Mouse (Mus musculus): Measurements from ENCODE around the gene Cacng7.
"Not testable (repeated sequence)": the region's sequence is repeated elsewhere in the genome, so short reads cannot be mapped to it uniquely, and the experiment has no call there.

Gene Cacng7

GRCm38 (mm10) chr7:3389444-3390412, 57.0 kb downstream of the Cacng7 start:
- DNase-seq (ENCODE audit: low read depth, low spot score) = peak; percentile 82

- peak; percentile 72 for DNase-seq (ENCODE audit: low read depth, low spot score)
These were observed 57.8 kb downstream of the Cacng7 start, which contains the start of gene Cacng8 for GRCm38 (mm10) chr7:3390413-3391080. Cacng8 (plus strand) TSS chr7:3390683.

GRCm38 (mm10) chr7:3391081-3391451, 58.3 kb downstream of the Cacng7 start:
- DNase-seq (ENCODE audit: low read depth, low spot score) = no peak

GRCm38 (mm10) chr7:3391809-3392208, 59.1 kb downstream of the Cacng7 start:
- peak; percentile 64 for DNase-seq (ENCODE audit: low read depth, low spot score)

GRCm38 (mm10) chr7:3397355-3397754, 64.6 kb downstream of the Cacng7 start:
- peak; percentile 65 for DNase-seq (ENCODE audit: low read depth, low spot score)

- peak; percentile 55 for DNase-seq (ENCODE audit: low read depth, low spot score)
These were observed 65.0 kb downstream of the Cacng7 start for GRCm38 (mm10) chr7:3397797-3398196.

- DNase-seq (ENCODE audit: low read depth, low spot score) = not testable (repeated sequence)
These were observed 65.6 kb downstream of the Cacng7 start for GRCm38 (mm10) chr7:3398363-3398762.

- DNase-seq (ENCODE audit: low read depth, low spot score) = no peak
These were observed 67.2 kb downstream of the Cacng7 start for GRCm38 (mm10) chr7:3399937-3400336.

GRCm38 (mm10) chr7:3409729-3410520, 77.2 kb downstream of the Cacng7 start:
- DNase-seq (ENCODE audit: low read depth, low spot score) = no peak

GRCm38 (mm10) chr7:3411160-3411941, 78.6 kb downstream of the Cacng7 start:
- DNase-seq (ENCODE audit: low read depth, low spot score) = peak; percentile 92

GRCm38 (mm10) chr7:3412036-3412435, 79.3 kb downstream of the Cacng7 start:
- DNase-seq (ENCODE audit: low read depth, low spot score) = peak; percentile 74

- peak; percentile 56 for DNase-seq (ENCODE audit: low read depth, low spot score)
These were observed 82.1 kb downstream of the Cacng7 start for GRCm38 (mm10) chr7:3414888-3415287.

GRCm38 (mm10) chr7:3415378-3415777, 82.6 kb downstream of the Cacng7 start:
- DNase-seq (ENCODE audit: low read depth, low spot score) = no peak

Measured in brain, adult 2 months (tissue).